Mouse (Mus musculus) heart, postnatal 4 days (tissue): ENCODE measurements around the gene Map1b. TPM values are rescaled to one million over a fixed set of nuclear protein-coding genes. Genes with fewer than 3 reads are reported as not detected.

Source experiments
- DNase-seq: peaks from one replicate; pipeline ENCODE4 v3.0.0; 2021
- total RNA-seq, 2 experiments: library from RNA; stranded (reverse); gene quantifications; 2 replicates each; pipeline ENCODE4 v1.2.3; 2021

Gene Map1b
- 10 to 100 TPM; 48.0 to 57.3 TPM for total RNA-seq

- DNase-seq, result peak; percentile 72
These were observed at the start of gene Map1b for GRCm38 (mm10) chr13:99516448-99516881. Gene Map1b (minus strand): TSS chr13:99516540.

- peak; percentile 74 for DNase-seq
These were observed 48.0 kb upstream of the Map1b start for GRCm38 (mm10) chr13:99564346-99564745.

- DNase-seq, result no peak
These were observed 46.7 kb upstream of the Map1b start for GRCm38 (mm10) chr13:99563021-99563420.

DNA sequence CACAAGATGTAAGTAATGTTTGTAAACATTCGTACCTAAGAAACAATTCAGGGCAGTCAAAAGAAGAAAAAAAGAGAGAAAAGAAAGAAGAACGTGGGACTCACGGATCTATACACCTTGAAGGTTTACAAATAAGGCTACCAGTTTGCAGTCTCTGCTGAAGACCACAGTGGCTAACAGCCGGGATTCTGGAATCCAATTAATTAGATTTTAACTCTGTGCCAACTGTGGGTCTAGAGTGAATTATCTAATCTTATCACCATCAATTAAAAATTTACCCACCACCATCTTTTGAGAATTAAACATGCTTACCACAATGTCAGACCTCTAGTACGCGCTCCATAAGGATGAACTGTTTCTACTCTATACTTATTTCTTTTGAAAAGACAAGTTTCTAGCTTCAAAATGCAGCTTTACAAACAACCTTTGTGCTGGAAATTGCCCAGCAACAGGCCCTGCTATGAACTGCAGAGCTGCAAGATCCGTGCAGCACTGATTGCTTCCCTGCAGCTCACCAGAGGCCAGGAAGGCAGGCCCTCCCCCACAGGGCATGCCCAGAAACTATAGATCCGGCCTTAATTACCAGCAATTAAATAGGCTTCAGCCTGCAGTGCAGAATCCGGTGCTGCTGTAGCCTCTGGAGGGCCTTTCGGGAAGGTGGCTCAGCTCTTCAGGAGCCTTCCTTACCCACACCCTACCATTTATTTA is 45.7 kb upstream of the Map1b start:
- DNase-seq, result no peak

GRCm38 (mm10) chr13:99560674-99561639 is 44.6 kb upstream of the Map1b start:
- no peak for DNase-seq

DNA sequence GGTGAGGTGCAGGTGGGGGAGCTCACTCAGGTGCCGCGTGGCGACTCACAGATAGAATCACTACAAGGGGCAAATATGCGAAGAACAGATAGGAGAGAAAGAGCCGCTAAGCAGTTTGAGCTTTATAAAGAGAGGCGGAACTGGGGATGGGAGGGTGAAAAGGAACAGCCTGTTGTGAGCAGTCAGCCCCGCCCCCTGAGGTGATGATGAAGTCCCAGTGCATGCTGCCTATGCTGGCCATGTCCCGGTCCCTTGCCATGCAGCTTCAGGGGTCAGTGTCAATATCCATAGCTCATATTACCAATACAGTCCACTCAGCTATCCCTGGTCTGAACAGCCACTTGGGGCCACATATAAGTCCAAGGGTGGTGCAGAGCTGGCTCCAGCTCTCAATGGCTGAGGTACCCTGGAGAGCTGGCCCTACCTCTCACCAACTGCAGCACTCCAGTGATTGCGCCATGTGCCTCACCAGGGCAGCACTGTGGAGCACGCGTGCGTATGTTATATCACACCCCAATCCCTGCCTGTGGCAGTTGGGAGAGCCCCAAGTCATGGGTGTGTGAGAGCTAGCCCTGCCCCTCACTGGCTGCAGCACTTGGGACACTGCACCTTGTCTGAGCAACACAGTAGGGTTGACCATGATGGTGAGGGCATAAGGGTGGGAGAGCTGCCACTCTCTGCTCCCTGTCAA is 42.0 kb upstream of the Map1b start:
- DNase-seq, result no peak

GRCm38 (mm10) chr13:99557813-99558212 is 41.5 kb upstream of the Map1b start:
- no peak for DNase-seq

GRCm38 (mm10) chr13:99557331-99557730 is 41.0 kb upstream of the Map1b start:
- DNase-seq, result no peak

DNA sequence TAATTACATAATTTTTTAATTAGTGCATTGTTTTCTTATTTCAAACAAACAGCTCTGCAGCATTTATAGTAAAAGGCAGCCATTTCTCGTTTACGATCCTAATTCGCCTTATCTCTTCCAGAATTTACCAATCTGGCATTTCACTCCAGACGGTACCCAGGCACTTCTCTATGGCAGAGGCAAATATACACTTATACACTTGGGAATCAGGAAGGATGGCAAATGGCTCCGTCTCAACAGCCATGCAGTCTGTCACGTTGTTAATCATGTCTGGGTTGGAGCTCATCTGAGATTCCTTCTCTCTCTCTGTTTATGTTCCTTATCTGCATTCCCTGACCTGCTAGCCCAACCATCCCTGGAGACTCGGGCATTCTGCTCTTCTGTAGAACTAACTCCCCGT is 38.6 kb upstream of the Map1b start:
- no peak for DNase-seq

GRCm38 (mm10) chr13:99554466-99554865 is 38.1 kb upstream of the Map1b start:
- DNase-seq, result no peak

DNA sequence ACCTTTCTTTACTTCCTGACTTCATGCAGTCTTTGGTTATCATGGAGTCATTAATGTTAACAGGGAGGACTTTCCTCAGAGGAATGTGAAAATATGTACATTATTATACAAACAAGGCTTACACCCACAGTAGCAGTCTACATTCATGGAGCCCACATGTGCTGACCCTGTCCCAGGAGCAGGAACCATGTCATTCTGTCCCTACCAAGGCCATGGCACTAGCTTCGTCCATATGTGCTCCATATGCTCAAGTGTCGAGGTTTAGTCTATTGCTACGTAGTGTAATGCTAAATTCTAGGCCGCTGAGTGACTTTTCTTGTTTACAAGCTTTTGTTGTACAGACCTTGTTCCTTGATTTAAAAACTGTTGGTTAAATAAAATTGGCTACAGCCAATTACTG is 36.0 kb upstream of the Map1b start:
- DNase-seq, result no peak

- no peak for DNase-seq
These were observed 34.5 kb upstream of the Map1b start for GRCm38 (mm10) chr13:99550679-99551369.

GRCm38 (mm10) chr13:99550060-99550459 is 33.7 kb upstream of the Map1b start:
- DNase-seq, result no peak

DNA sequence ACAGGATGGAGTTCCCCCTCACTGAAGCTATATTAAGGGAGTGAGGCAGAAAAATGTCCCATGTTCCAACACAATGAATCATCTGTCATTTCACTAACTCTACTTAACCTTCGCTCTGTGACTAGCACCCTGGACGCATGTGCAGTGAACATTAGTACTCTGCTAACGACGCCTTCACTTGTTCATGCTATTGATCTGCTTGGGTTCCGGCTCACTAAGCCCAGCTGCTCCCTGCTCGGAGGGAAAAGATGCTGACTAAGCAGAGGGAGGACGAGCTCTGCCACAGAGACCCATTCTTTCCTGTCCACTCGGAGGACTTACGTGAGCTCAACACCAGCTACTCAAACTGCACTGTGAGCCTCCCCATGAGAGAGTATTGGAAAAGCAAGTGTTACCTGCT is 33.2 kb upstream of the Map1b start:
- no peak for DNase-seq

DNA sequence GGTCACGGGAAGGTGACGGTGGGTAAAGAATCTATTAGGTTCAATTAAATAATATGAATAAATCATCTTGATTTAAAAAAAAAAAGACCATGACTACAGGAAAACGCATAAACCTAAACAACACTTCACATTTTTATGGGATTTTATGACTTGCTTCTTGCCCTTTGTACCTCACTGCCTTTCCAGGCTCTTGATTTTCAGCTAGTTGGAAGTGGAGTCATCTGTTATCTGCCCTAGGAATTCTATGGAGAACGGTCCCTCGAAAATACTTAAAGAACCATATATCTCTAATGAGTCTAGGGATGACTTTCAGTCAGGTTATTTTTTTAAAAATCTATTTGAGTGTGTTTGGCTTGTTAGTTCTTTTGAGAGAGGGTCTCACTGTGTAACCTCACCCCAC is 30.5 kb upstream of the Map1b start:
- no peak for DNase-seq

- no peak for DNase-seq
These were observed 28.9 kb upstream of the Map1b start for GRCm38 (mm10) chr13:99545201-99545600.

DNA sequence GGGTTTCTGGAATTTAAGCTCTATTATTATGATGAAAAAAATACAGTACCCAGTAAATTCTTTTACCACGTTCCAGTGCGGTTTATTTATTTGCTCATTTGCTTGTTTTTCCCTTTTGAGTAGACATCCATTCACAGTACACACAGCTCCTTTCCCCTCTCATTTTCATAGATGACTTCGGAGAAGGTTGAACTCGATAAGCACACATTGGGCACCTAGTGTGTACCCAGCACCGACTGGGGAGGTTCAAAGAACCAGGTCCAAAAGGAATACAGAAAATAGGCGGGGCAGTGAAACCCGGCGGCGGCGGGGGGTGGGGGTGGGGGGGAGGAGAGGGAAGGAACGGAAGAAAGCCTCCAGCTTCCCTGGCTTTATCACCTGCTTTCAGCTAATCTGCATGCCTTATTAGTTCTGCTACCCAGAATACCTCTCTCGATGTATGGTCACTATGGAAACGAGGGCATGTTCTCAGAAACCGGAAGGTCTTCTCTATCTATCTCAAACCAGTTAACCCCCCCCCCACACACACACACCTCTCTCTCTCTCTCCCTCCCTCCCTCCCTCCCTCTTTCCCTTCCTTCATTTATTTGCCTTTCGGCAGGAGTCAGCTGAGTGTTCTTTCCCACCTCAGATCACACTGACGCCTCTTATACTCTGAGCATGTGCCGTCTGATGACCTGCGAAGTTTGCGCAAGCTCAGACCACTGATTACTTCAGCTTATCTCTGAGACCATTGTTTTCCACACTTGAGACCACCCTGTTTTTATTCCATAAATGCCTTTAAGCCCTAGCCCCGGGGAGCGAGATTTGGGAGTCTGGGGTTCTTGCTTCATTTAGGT is 25.3 kb upstream of the Map1b start:
- DNase-seq, result no peak

DNA sequence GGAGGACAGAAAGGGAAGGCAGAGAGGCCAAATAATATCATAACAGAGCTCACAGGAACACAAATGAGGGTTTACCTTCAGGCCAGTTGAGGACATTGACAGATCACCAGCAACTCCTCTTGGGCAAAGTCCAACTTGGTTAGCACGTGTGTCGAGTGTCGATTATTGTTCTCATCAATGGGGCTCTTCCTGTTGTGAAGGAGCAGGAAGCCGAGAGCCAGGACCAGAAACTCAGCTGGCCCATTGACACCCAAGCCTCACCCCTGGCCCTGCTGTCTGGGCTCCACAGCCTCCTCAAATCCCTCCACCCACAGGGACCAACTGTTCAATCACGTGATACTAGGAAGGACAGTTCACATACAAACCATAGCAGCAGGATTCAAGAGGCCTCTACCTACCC is 22.9 kb upstream of the Map1b start:
- no peak for DNase-seq

DNA sequence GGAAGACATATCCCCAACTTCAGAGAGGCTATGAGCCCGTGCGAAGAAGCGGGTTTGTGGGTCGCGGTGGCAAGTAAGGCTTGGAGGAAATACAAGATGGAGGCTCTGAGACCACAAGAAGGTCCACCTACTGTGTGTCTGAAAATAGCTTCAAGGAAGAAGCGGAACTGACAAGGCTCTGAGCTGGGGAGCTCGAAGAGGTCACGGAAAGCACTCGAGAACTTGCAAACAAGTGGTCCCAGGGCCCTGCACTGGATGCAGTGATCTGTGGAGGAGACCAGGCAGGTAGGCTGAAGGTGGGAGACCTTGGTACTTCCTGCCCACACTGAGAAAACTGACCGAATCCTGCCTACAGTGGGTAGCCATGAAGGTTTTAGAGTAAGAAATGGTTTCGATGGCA is 22.5 kb upstream of the Map1b start:
- DNase-seq, result no peak

GRCm38 (mm10) chr13:99537908-99538513 is 21.7 kb upstream of the Map1b start:
- no peak for DNase-seq

DNA sequence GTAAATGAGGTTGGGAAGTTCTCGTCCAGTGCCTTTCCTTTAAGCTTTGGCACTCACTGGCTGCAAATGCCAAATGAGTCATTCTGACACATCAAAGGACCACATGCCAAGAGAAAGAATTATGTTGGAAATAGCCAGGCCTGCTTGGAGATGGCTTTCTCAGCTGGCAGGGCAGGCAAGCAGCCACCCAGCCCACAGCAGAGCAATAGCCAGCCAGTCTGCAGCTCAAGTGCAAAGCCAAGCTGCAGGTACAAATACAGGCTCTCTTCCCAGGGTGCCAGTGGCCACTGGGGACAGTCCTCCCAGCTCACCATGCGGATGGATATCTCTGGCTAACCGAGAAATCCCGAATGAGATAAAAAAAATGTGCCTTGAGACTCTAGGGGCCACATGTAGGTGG is 12.1 kb upstream of the Map1b start:
- DNase-seq, result no peak
